Mouse (Mus musculus) lung, postnatal 0 days (tissue): Measurements from ENCODE around the gene Dusp13.

ENCODE experiments used
- CTCF ChIP-seq: IDR thresholded peaks from 2 replicates; pipeline ENCODE4 v1.5.1; 2016; ENCODE audit warnings: antibody characterized with exemption, mild to moderate bottlenecking
- EP300 ChIP-seq: IDR thresholded peaks from 2 replicates; pipeline ENCODE4 v1.6.1; 2016; ENCODE audit warnings: antibody characterized with exemption, mild to moderate bottlenecking, control low read depth

- TF ChIP-seq CTCF = peak; percentile 97
- TF ChIP-seq EP300 = no peak
These were observed 9.2 kb downstream of the Dusp13 start for GRCm38 (mm10) chr14:21741786-21742185.
